Mouse (Mus musculus): ENCODE measurements around the gene Dtd1. TPM values are rescaled to one million over a fixed set of nuclear protein-coding genes. Genes with fewer than 3 reads are reported as not detected.

Dtd1 gene
- polyA plus RNA-seq, 1 experiment from 2014 or later: 26.7 TPM

GRCm38 (mm10) chr2:144593951-144594651 lies 5.6 kb upstream of the Dtd1 start, which contains the start of gene Smim26:
Gene Smim26, plus strand, starts transcription at chr2:144594054.
- 2% methylated on average over 31 of the region's 31 CpGs for WGBS (ENCODE audit: insufficient replicate concordance)
- no peaks in the 10 kb centered on the region for H3K36me3 ChIP-seq (ENCODE audit: control insufficient read depth, insufficient read depth, low read length)
- 0 out of 2 replicates have a peak within 1 kb of the TSS, but pooled peaks have one; percentile 35 for H3K27ac ChIP-seq (ENCODE audit: low read depth, low read length)
- peak within 1 kb of the TSS; percentile 70 for H3K4me3 ChIP-seq (ENCODE audit: low read depth, low read length)
- peak within 1 kb of the TSS; percentile 67 for H3K4me2 ChIP-seq
- 0 out of 2 replicates have a peak, but pooled peaks cover 3% of the 10 kb centered on the region for H3K4me1 ChIP-seq (ENCODE audit: control insufficient read depth, insufficient read depth, low read length)
- H3K9me3 ChIP-seq (replicated peaks; ENCODE audit: control insufficient read depth, low read length): no peaks in the 10 kb centered on the region
- H3K9ac ChIP-seq (ENCODE audit: low read depth, low read length): peak within 1 kb of the TSS; percentile 82
- H3K27me3 ChIP-seq (ENCODE audit: control insufficient read depth, insufficient read depth, low read length): no peaks in the 10 kb centered on the region
- peak; percentile 93 for ATAC-seq (replicated peaks; ENCODE audit: insufficient number of reproducible peaks, low FRiP score, low TSS enrichment)

DNA sequence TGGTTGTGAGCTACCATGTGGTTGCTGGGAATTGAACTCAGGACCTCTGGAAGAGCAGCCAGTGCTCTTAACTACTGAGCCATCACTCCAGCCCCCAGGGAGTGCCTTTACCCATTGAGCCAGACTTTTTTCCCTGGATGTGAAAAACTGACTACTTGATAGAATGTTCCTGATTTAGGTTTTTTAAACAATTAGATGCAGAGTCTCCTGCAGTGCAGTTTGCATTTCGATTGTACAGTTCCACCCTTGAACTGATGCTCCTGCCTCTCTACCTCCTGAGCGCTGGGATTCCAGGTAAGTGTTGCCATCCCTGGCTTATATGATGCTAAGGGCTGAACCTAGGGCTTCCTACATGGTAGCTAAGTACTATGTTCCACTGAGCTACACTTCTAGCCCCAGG lies 1.7 kb upstream of the Dtd1 start:
- ATAC-seq (replicated peaks; ENCODE audit: insufficient number of reproducible peaks, low FRiP score, low TSS enrichment): no peak
- no peaks in the 10 kb centered on the region for H3K36me3 ChIP-seq (ENCODE audit: control insufficient read depth, insufficient read depth, low read length)
- H3K4me2 ChIP-seq: no peak overlapping the region
- H3K27me3 ChIP-seq (ENCODE audit: control insufficient read depth, insufficient read depth, low read length): no peaks in the 10 kb centered on the region
- peaks cover 6% of the 10 kb centered on the region; the same call in 1 of the 2 replicates for H3K4me1 ChIP-seq (ENCODE audit: control insufficient read depth, insufficient read depth, low read length)
- no peaks in the 10 kb centered on the region for H3K9me3 ChIP-seq (replicated peaks; ENCODE audit: control insufficient read depth, low read length)
- no peak overlapping the region for H3K9ac ChIP-seq (ENCODE audit: low read depth, low read length)
- H3K4me3 ChIP-seq (ENCODE audit: low read depth, low read length): no peak overlapping the region
- no peak overlapping the region for H3K27ac ChIP-seq (ENCODE audit: low read depth, low read length)
- WGBS (ENCODE audit: insufficient replicate concordance): 70% methylated on average over 2 of the region's 2 CpGs

GRCm38 (mm10) chr2:144601576-144601975 lies 1.9 kb downstream of the Dtd1 start:
- no peak overlapping the region for H3K4me2 ChIP-seq
- no peaks in the 10 kb centered on the region for H3K36me3 ChIP-seq (ENCODE audit: control insufficient read depth, insufficient read depth, low read length)
- H3K27ac ChIP-seq (ENCODE audit: low read depth, low read length): no peak overlapping the region
- WGBS (ENCODE audit: insufficient replicate concordance): 78% methylated on average over 1 of the region's 1 CpGs
- H3K4me1 ChIP-seq (ENCODE audit: control insufficient read depth, insufficient read depth, low read length): peaks cover 3% of the 10 kb centered on the region; the same call in 1 of the 2 replicates
- ATAC-seq (replicated peaks; ENCODE audit: insufficient number of reproducible peaks, low FRiP score, low TSS enrichment): no peak
- H3K9ac ChIP-seq (ENCODE audit: low read depth, low read length): no peak overlapping the region
- H3K4me3 ChIP-seq (ENCODE audit: low read depth, low read length): no peak overlapping the region
- no peaks in the 10 kb centered on the region for H3K9me3 ChIP-seq (replicated peaks; ENCODE audit: control insufficient read depth, low read length)
- no peaks in the 10 kb centered on the region for H3K27me3 ChIP-seq (ENCODE audit: control insufficient read depth, insufficient read depth, low read length)

DNA sequence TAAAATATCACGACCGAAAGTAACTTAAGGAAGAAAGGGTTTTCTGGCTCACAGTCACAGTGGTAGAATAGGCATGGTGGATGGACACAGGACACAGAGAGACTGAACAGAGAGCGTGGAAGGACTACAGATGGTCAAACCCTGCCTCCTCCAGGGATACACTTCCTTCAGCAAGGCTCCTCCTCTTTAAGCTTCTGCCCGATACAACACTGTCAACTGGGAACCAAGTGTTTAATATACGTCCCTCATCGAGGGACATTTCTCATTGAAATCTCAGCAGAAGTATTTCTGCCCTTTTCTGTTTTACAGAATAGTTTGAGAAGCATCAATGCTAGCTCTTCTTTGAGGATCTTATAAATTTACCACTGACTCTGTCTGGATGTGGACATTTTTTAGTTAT lies 14.3 kb downstream of the Dtd1 start:
- Histone ChIP-seq H3K27me3 (ENCODE audit: control insufficient read depth, insufficient read depth, low read length) (no peaks in the 10 kb centered on the region), H3K4me2 (no peak overlapping the region), H3K4me3 (ENCODE audit: low read depth, low read length) (no peak overlapping the region), H3K9ac (ENCODE audit: low read depth, low read length) (no peak overlapping the region), H3K36me3 (ENCODE audit: control insufficient read depth, insufficient read depth, low read length) (no peaks in the 10 kb centered on the region), H3K9me3 (replicated peaks; ENCODE audit: control insufficient read depth, low read length) (no peaks in the 10 kb centered on the region), H3K27ac (ENCODE audit: low read depth, low read length) (no peak overlapping the region), H3K4me1 (ENCODE audit: control insufficient read depth, insufficient read depth, low read length) (peaks cover 6% of the 10 kb centered on the region; the same call in 1 of the 2 replicates)
- WGBS (ENCODE audit: insufficient replicate concordance): 91% methylated on average over 6 of the region's 6 CpGs
- no peak for ATAC-seq (replicated peaks; ENCODE audit: insufficient number of reproducible peaks, low FRiP score, low TSS enrichment)

DNA sequence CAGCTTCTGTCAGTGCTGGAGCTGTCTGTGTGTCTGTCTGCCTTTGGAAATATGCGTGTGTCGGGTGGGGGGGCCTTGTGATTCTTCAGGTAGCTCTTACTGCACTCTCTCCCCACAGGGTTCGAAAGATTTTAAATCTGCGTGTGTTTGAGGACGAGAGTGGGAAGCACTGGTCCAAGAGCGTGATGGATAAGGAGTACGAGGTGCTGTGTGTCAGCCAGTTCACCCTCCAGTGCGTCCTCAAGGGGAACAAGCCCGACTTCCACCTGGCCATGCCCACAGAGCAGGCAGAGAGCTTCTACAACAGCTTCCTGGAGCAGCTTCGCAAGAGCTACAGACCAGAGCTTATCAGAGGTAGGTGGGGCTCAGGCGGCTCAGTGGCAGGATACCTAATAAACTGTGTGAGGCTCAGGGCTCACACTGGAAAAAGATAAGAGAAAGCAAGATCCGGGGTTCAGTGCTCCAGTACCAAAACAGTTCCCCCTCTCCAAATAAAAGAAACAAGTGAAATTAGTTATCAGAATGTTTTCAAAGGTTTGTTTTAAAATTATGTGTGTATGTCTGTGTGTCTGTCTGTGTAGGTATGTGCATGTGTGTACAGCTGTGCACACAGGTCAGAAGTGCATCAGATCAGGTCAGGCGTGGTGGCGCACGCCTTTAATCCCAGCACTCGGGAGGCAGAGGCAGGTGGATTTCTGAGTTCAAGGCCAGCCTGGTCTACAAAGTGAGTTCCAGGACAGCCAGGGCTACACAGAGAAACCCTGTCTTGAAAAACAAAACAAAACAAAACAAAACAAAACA lies 17.6 kb downstream of the Dtd1 start:
- Histone ChIP-seq H3K27ac (ENCODE audit: low read depth, low read length) (no peak overlapping the region), H3K9ac (ENCODE audit: low read depth, low read length) (no peak overlapping the region), H3K4me2 (no peak overlapping the region), H3K36me3 (ENCODE audit: control insufficient read depth, insufficient read depth, low read length) (no peaks in the 10 kb centered on the region), H3K4me1 (ENCODE audit: control insufficient read depth, insufficient read depth, low read length) (peaks cover 6% of the 10 kb centered on the region; the same call in 1 of the 2 replicates), H3K4me3 (ENCODE audit: low read depth, low read length) (no peak overlapping the region), H3K9me3 (replicated peaks; ENCODE audit: control insufficient read depth, low read length) (no peaks in the 10 kb centered on the region), H3K27me3 (ENCODE audit: control insufficient read depth, insufficient read depth, low read length) (no peaks in the 10 kb centered on the region)
- WGBS (ENCODE audit: insufficient replicate concordance): 60% methylated on average over 16 of the region's 16 CpGs
- no peak for ATAC-seq (replicated peaks; ENCODE audit: insufficient number of reproducible peaks, low FRiP score, low TSS enrichment)

DNA sequence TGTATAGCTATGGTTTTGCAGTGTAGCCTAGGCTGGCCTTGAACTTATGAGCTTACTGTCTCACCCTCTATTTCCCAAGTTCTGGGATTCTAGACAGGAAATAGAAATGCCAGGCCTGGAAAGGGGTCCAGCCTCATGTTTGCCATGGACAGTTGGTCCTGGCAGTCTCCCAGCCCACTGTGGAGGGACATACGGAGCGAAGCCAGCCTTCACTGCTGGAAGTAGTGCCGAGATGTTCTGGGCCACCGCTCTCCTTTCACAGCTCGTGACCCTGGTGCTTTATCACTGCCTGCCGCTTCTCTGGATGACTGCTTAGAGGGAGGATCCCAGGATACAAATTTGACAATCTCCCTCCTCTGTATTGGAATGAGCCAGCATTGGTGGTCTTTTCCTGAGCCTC lies 21.8 kb downstream of the Dtd1 start:
- no peak overlapping the region for H3K27ac ChIP-seq (ENCODE audit: low read depth, low read length)
- no peak for ATAC-seq (replicated peaks; ENCODE audit: insufficient number of reproducible peaks, low FRiP score, low TSS enrichment)
- H3K4me2 ChIP-seq: no peak overlapping the region
- no peak overlapping the region for H3K4me3 ChIP-seq (ENCODE audit: low read depth, low read length)
- H3K27me3 ChIP-seq (ENCODE audit: control insufficient read depth, insufficient read depth, low read length): no peaks in the 10 kb centered on the region
- 87% methylated on average over 6 of the region's 6 CpGs for WGBS (ENCODE audit: insufficient replicate concordance)
- H3K9me3 ChIP-seq (replicated peaks; ENCODE audit: control insufficient read depth, low read length): no peaks in the 10 kb centered on the region
- H3K9ac ChIP-seq (ENCODE audit: low read depth, low read length): no peak overlapping the region
- peaks cover 6% of the 10 kb centered on the region; the same call in 1 of the 2 replicates for H3K4me1 ChIP-seq (ENCODE audit: control insufficient read depth, insufficient read depth, low read length)
- no peaks in the 10 kb centered on the region; the same call in 1 of the 2 replicates for H3K36me3 ChIP-seq (ENCODE audit: control insufficient read depth, insufficient read depth, low read length)

DNA sequence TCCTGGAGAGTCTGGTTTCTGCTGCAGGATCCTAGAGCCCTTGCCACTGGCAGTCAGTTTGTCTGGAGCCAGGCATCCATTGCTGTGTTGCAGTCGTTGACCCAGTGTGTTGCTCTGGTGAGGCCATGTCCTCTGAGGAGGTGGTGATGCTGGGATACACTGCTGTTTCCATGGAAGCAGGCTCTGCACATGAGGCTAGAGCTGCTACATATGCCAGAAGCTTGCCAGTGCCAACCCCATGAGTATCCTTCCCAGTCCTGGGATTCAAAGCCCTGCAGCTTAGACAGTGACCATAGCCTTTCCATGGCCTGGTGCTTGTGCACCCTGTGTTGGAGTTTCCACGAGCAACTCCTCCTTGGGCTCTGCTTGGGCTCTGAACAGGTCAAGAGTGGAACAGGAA lies 33.9 kb downstream of the Dtd1 start:
- ATAC-seq (replicated peaks; ENCODE audit: insufficient number of reproducible peaks, low FRiP score, low TSS enrichment): no peak
- H3K4me3 ChIP-seq (ENCODE audit: low read depth, low read length): no peak overlapping the region
- H3K4me1 ChIP-seq (ENCODE audit: control insufficient read depth, insufficient read depth, low read length): no peaks in the 10 kb centered on the region
- H3K27ac ChIP-seq (ENCODE audit: low read depth, low read length): no peak overlapping the region
- no peak overlapping the region for H3K9ac ChIP-seq (ENCODE audit: low read depth, low read length)
- H3K27me3 ChIP-seq (ENCODE audit: control insufficient read depth, insufficient read depth, low read length): no peaks in the 10 kb centered on the region
- H3K4me2 ChIP-seq: no peak overlapping the region
- WGBS (ENCODE audit: insufficient replicate concordance): 81% methylated on average over 2 of the region's 2 CpGs
- H3K9me3 ChIP-seq (replicated peaks; ENCODE audit: control insufficient read depth, low read length): no peaks in the 10 kb centered on the region
- no peaks in the 10 kb centered on the region for H3K36me3 ChIP-seq (ENCODE audit: control insufficient read depth, insufficient read depth, low read length)

DNA sequence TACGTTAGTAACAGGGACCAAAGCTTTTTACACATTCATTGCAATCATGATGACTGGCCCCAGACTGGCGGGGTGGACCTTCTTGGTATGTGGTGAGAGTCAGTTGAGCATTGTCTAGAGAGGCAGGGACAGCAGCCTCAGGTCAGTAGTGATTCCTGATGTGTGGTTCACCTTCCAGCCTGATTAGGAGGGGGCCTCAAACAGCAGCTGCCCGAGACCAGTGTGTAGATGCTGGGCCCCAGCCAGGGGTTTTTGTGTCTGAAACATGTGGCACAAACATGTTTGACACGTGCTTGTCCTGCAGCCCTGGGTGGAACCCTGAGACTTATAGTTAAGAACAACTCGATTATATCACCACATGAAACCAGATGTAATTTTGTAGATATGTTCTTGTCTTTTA lies 34.5 kb downstream of the Dtd1 start:
- Histone ChIP-seq H3K4me2 (no peak overlapping the region), H3K27me3 (ENCODE audit: control insufficient read depth, insufficient read depth, low read length) (no peaks in the 10 kb centered on the region), H3K27ac (ENCODE audit: low read depth, low read length) (no peak overlapping the region), H3K9me3 (replicated peaks; ENCODE audit: control insufficient read depth, low read length) (no peaks in the 10 kb centered on the region), H3K4me1 (ENCODE audit: control insufficient read depth, insufficient read depth, low read length) (no peaks in the 10 kb centered on the region), H3K9ac (ENCODE audit: low read depth, low read length) (no peak overlapping the region), H3K36me3 (ENCODE audit: control insufficient read depth, insufficient read depth, low read length) (no peaks in the 10 kb centered on the region), H3K4me3 (ENCODE audit: low read depth, low read length) (no peak overlapping the region)
- no peak for ATAC-seq (replicated peaks; ENCODE audit: insufficient number of reproducible peaks, low FRiP score, low TSS enrichment)
- 73% methylated on average over 5 of the region's 5 CpGs for WGBS (ENCODE audit: insufficient replicate concordance)
